Mouse (Mus musculus): ENCODE data around the gene Wdr34.

- TF ChIP-seq GATA1 (IDR thresholded peaks at IDR 0.05; ENCODE audit: borderline replicate concordance, low read length), result no peak
- no peak for TF ChIP-seq CTCF (IDR thresholded peaks at IDR 0.05; ENCODE audit: low read depth, low read length)
- TF ChIP-seq TAL1 (conservative IDR thresholded peaks at IDR 0.05; ENCODE audit: low read depth, low read length), result no peak
Observed at GRCm38 (mm10) chr2:30063791-30064190, 15.1 kb upstream of the Wdr34 start.
